Mouse (Mus musculus) lung, postnatal 0 days (tissue): Measurements from ENCODE around the gene Adam19.

ENCODE experiments used
- CTCF ChIP-seq: IDR thresholded peaks from 2 replicates; pipeline ENCODE4 v1.5.1; 2016; ENCODE audit warnings: antibody characterized with exemption, mild to moderate bottlenecking
- EP300 ChIP-seq: IDR thresholded peaks from 2 replicates; pipeline ENCODE4 v1.6.1; 2016; ENCODE audit warnings: antibody characterized with exemption, mild to moderate bottlenecking, control low read depth

DNA sequence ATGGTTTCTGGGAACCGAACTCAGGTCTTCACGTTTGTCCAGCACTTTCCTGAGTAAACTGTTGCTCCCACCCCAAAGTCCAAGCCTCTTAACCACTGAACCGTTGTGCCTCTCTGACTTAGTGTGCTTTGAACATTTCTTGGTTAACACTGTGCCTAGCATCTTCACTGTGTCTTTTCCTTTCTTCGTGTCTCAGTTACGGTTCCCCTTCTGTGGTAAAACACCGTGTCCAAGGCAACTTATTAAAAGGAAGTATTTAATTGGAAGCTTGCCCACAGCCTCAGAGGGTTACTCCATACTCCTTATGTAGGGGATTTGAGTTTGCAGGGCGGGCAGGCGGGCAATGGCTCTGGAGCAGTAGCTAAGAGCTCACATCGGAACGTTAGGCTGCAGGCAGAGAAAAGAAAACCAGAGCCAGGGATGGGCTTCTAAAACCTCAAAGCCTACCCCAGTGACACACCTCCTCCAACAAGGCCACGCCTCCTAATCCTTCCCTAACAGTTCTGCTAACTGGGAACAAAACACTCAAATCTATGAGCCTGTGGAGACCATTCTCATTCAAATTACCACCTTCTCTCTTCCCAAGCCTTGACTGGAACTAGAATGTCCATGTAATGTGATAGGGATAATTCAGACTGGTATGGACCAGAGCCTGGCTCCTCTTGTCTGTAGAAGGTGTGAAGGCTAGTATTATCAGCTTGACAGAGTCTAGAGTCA lies 20.8 kb downstream of the Adam19 start:
- TF ChIP-seq CTCF, result no peak
- no peak for TF ChIP-seq EP300
